Mouse (Mus musculus) brown adipose tissue, adult 24 weeks (tissue): Measurements from ENCODE around the gene Capg. TPM values are rescaled to one million over a fixed set of nuclear protein-coding genes. Genes with fewer than 3 reads are reported as not detected.

ENCODE experiments used
- H3K27ac ChIP-seq: fragments of 200-500 bp; replicated peaks from 2 replicates; pipeline ENCODE4 v1.5.1; 2012; ENCODE audit warnings: low read depth, mild to moderate bottlenecking, low read length
- H3K4me1 ChIP-seq: fragments of 200-500 bp; 2 replicates; pipeline ENCODE4 v1.6.1; 2012; ENCODE audit warnings: low read length, mixed read lengths; ENCODE audit not compliant: control insufficient read depth, insufficient read depth, insufficient read length
- H3K4me3 ChIP-seq: fragments of 200-500 bp; 2 replicates; pipeline ENCODE4 v1.5.1; 2012; ENCODE audit warnings: low read depth, mild to moderate bottlenecking, low read length, moderate library complexity; ENCODE audit not compliant: insufficient read depth
- polyA plus RNA-seq: library from polyadenylated mRNA; stranded (reverse); fragments of >200 nt; gene quantifications from 2 replicates; pipeline ENCODE4 v1.2.4, GENCODE M21; 2012; ENCODE audit not compliant: missing spikeins, insufficient read depth, insufficient read length

Gene Capg
- polyA plus RNA-seq, 1 experiment = 11.9 TPM

DNA sequence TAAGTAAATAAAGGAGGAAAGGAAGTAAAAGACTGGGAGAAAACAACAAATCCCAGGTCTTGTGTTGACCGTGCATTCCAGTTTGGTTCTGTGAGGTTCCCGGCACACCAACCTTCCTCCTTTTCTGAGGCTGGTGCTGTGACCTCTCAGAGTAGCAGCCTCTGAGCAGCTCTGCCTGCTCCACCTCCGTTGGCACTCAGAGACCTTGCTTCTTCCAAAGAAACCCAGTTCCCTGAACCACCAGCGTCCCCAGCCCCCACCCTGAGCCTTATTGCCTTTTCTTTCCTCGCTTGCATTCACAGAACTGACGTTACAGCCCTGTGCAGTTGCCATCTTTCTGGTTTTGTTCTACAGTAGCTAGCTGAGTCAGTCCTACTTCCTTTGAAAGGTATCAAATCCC is 56.0 kb downstream of the Capg start:
- Histone ChIP-seq H3K4me1 (no peaks in the 10 kb centered on the region), H3K4me3 (no peak overlapping the region), H3K27ac (peak overlapping the region; percentile 60; the same call in 1 of the 2 replicates)

DNA sequence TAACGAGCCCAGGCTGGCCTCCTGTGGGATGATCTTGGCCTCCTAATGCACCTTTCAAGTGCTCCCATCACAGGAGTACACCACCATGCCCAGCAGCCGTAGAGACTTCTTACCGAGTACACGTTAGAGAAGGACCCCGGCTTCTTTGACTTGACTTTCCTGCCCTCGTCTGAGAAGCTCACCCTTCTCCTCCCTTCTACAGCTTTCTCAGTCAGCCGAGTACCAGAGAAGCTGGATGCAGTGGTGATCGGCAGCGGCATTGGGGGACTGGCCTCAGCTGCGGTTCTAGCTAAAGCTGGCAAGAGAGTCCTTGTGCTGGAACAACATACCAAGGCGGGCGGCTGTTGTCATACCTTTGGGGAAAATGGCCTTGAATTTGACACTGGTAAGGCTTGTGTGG is 56.6 kb downstream of the Capg start:
- Histone ChIP-seq H3K4me1 (no peaks in the 10 kb centered on the region), H3K4me3 (no peak overlapping the region), H3K27ac (no peak overlapping the region)

DNA sequence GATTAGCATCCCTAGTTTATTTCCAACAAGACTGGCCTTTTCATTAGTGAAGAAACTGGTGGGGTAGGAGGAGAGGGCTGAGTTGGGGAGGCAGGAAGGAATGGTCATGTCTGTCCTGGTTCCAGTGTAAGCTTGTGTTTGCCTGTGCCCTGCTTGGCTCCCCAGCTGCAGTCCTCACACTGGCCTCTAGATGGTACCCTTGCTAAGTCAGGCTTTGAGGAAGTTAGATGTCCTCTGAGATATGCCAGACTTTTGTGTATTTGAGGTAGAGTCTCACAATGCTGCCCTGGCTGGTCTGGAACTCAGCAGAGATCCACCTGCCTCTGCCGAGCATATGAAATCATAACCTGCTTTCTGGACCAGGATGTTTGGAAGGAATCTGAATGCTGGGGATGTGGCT is 57.5 kb downstream of the Capg start:
- Histone ChIP-seq H3K27ac (no peak overlapping the region), H3K4me1 (no peaks in the 10 kb centered on the region), H3K4me3 (no peak overlapping the region)

DNA sequence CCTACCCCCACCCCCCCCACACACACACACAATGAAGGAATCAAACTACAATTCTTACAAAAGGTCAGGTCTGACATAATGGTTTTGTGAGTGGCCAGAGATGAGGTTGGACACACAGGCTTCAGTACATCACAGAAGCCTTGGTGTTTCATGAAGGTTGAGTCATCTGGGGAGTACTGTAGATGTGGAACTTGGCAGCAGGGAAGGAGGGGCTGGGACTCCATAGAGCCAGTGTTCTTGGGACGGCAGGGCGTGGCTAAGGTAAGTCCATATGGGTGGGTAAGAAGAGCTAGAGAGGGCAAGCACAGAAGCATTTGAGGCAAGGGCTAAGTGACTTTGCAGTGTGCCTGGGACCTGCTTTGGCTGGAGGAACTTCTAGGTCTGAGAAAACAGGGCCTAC is 59.9 kb downstream of the Capg start:
- Histone ChIP-seq H3K4me3 (no peak overlapping the region), H3K4me1 (no peaks in the 10 kb centered on the region), H3K27ac (no peak overlapping the region)

DNA sequence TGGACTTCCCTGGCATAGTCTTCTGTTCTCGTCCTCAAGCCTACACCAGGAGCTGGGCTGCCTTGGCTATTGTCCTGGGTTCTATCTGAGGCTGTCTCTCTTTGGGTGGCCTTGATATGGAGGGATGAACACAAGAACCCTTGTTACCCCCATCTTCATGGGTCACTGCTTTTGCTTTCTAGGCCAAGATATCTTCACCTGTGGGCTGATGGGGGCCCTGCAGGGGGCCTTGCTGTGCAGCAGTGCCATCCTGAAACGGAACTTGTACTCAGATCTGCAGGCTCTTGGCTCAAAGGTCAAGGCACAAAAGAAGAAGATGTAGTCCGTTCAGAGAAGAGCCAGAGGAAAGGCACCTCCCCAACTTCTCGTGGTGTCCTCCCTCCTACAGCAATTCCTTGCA is 62.9 kb downstream of the Capg start:
- Histone ChIP-seq H3K27ac (no peak overlapping the region), H3K4me1 (no peaks in the 10 kb centered on the region)

DNA sequence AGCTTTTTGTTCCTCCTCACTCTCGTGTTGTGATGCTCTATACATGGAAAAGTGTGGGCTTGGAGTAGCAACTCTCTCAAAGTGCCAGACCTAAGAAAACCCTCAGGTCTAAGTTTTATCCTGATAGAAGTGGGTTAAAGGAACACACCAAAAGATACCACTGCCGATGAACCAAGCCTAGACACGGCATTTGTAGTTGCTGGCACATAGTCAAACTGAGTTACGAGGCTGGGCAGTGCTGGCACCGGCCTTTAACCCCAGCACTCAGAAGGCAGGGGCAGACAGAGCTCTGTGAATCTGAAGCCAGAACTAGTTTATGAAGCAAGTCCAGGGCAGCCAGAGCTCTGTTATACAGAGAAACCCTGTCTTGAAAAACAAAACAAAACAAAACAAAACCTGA is 63.5 kb downstream of the Capg start:
- no peak overlapping the region for H3K27ac ChIP-seq
- H3K4me3 ChIP-seq = no peak overlapping the region
- no peaks in the 10 kb centered on the region for H3K4me1 ChIP-seq

More for the DNA sequence above, 62.9 kb downstream of the Capg start:
- H3K4me3 ChIP-seq = no peak overlapping the region

DNA sequence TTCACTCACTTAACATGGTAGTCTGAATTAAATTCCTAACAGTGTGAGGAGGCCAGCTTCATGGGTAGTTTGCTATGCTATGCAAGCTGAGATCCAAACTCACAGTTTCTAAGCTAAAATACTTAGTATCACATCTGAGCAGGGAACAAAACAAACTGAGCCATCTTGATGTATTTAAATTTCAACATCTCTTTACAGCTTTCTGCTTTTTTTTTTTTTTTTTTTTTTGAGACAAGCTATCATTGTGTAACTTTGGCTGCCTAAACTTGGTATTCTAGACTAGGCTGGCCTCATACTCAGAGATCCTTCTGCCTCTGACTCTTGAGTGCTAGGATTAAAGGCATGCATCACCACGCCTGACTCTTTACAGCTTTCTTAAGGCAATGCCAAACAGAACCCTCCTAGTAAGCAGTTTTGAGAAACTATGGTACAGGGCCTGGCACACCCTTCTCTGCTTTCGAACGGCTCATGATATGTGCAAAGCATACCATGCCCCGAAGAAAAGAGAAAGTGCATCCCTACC is 64.5 kb downstream of the Capg start:
- H3K4me1 ChIP-seq = no peaks in the 10 kb centered on the region
- no peak overlapping the region for H3K4me3 ChIP-seq
- H3K27ac ChIP-seq = no peak overlapping the region

DNA sequence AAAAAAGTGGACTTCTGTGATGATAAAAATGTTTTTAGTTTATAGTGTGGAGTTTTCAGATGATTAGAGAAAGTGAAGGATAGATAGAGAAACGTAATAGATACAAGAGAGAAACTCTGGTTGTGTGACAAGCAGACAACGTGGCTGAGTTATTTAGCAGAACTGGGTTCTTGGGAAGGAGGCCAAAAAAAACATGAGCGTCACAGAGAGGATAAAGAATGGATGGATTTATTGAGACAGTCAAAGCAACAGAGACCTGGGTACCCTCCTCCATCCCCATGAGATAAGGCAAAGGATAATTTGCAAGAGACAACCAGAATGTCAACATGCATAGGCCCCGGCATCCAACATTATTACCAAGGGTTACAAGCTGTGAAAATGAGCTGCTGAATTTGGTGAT is 66.1 kb downstream of the Capg start:
- Histone ChIP-seq H3K27ac (no peak overlapping the region), H3K4me1 (peaks cover 2% of the 10 kb centered on the region; the same call in 1 of the 2 replicates), H3K4me3 (no peak overlapping the region)

Other genes starting within 250 kb of the Capg start
- not detected in 2 replicates for gene Sftpb, start 239.8 kb upstream of the Capg start, polyA plus RNA-seq
- gene Usp39, start 199.2 kb upstream of the Capg start, polyA plus RNA-seq = 12.0 and 12.1 TPM in 2 replicates
- 9.7 and 11.7 TPM in 2 replicates for gene 0610030E20Rik, start 197.1 kb upstream of the Capg start, polyA plus RNA-seq
- 8.6 and 10.6 TPM in 2 replicates for gene Tmem150a, start 188.9 kb upstream of the Capg start, polyA plus RNA-seq
- 87.8 and 96.4 TPM in 2 replicates for gene Rnf181, start 177.4 kb upstream of the Capg start, polyA plus RNA-seq
- gene Vamp5, start 163.9 kb upstream of the Capg start, polyA plus RNA-seq = 17.5 and 19.1 TPM in 2 replicates
- gene Vamp8, start 153.7 kb upstream of the Capg start, polyA plus RNA-seq = 100 and 121 TPM in 2 replicates
- gene Ggcx, start 130.1 kb upstream of the Capg start, polyA plus RNA-seq = 17.3 and 19.4 TPM in 2 replicates
- gene Mat2a, start 104.8 kb upstream of the Capg start, polyA plus RNA-seq = 103 and 104 TPM in 2 replicates
- not detected in 2 replicates for gene Sh2d6, start 22.7 kb upstream of the Capg start, polyA plus RNA-seq
- gene Elmod3, start 54.0 kb downstream of the Capg start, polyA plus RNA-seq = 21.2 and 31.5 TPM in 2 replicates
- gene Retsat, start 54.1 kb downstream of the Capg start, polyA plus RNA-seq = 119 and 173 TPM in 2 replicates
- gene Tgoln1, start 72.6 kb downstream of the Capg start, polyA plus RNA-seq = 115 and 176 TPM in 2 replicates
- 7.9 and 8.7 TPM in 2 replicates for gene Tcf7l1, start 244.9 kb downstream of the Capg start, polyA plus RNA-seq